Mouse (Mus musculus) kidney, postnatal 10 days (tissue): ENCODE data around the gene Hoxc8.

ENCODE experiments used
- DNase-seq: peaks from one replicate; pipeline ENCODE4 v3.0.0; 2021; ENCODE audit warnings: mixed read lengths

Hoxc8 gene

DNA sequence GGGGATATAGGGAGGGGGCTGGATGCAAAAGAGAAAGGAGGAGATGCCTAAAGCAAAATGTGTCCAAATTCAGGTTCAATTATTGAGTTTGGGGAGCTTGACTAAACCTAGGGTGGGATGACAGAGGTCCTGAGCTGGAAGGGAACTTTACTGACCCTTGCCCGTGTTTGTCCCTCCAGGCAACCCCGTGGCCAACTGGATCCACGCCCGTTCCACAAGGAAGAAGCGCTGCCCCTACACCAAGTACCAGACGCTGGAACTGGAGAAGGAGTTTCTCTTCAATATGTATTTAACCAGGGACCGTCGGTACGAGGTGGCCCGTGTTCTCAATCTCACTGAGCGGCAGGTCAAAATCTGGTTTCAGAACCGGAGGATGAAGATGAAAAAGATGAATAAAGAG, 6.7 kb upstream of the Hoxc8 start:
- DNase-seq: no peak

DNA sequence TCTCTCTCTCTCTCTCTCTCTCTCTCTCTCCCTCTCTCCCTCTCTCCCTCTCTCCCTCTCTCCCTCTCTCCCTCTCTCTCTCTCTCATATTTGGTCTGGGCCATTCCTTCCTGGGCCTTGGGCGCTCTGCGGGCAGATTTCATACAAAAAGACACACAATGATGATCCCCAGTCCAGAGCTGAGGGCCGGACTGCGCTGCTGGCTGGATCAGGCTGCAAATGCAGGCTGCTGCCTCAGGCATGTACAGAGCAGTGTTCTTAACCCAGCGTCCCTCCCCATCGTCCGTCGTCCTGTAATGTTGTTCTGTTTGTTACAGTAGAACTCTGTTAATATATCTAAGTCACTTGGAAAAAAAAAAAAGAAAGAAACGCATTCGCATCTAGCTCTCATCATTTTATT, 5.9 kb upstream of the Hoxc8 start:
- DNase-seq: no peak

- DNase-seq: no peak
These were observed 5.5 kb upstream of the Hoxc8 start for GRCm38 (mm10) chr15:102984925-102985324.

- peak; percentile 97 for DNase-seq
These were observed 3.1 kb upstream of the Hoxc8 start for GRCm38 (mm10) chr15:102987124-102987833.

DNA sequence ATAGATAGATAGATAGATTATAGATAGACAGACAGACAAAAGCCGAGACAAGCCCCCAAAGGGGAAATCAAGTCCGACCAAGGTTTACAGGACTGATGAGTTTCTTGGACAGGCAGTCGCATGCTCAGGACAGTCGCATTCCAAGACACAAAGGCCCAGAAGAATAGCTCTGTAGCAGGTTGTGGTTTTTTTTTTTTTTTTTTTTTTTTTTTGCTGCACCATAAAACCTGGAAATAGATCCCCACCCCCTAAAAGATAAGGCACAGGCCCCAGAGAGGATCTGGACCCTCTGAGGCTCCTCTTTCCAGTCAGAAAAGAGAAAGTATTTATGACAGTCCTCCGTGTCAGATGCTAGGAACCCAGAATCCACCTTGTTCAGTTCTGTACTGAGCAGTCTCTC, 2.3 kb upstream of the Hoxc8 start:
- DNase-seq: no peak

- DNase-seq: peak; percentile 22
These were observed 1.4 kb downstream of the Hoxc8 start for GRCm38 (mm10) chr15:102991782-102992181.

- DNase-seq: no peak
These were observed 1.8 kb downstream of the Hoxc8 start for GRCm38 (mm10) chr15:102992206-102992605.

DNA sequence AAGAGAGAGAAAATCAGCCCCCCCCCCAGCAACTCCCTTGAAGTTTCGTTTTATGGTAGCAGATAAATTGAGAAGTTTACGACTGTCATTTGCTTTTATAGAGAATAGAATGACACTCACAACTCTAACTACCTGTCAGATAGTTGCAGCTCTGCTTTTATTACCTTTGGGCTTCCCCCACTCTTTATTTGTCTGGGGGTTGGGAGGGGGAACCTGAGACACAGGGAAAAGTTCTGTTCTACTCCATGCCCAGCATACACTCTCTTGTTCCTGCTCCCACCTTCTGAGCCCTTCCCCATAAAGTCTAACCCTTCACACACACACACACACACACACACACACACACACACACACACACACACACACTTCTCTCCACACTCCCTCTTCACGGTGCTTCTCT, 2.5 kb downstream of the Hoxc8 start:
- DNase-seq: no peak

- DNase-seq: no peak
These were observed 6.1 kb downstream of the Hoxc8 start for GRCm38 (mm10) chr15:102996548-102996947.

GRCm38 (mm10) chr15:102997431-102997830, 7.0 kb downstream of the Hoxc8 start:
- DNase-seq: no peak

DNA sequence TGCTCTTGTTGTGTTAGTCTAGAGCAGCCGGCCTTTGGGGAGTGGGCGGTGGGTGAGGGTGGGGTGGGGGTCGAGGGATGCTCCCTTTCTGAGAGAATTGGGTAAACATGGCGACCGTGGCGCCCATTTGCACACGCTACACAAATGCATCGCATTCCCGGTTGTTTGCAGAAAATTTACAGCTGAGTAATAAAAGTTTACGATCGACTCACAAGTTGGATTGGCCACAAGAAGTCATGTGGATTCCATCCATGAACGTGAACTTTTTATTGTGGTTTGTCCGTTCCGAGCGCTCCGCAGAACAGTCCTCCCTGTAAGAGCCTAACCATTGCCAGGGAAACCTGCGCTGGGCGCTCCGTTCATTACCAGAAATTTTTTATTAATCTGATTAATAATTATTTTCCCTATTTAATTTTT, 7.5 kb downstream of the Hoxc8 start, which contains the start of gene Hoxc6:
Gene Hoxc6 (plus strand): TSS at position 319 of the 417 bp plus-strand sequence.
- DNase-seq: peak; percentile 69

DNA sequence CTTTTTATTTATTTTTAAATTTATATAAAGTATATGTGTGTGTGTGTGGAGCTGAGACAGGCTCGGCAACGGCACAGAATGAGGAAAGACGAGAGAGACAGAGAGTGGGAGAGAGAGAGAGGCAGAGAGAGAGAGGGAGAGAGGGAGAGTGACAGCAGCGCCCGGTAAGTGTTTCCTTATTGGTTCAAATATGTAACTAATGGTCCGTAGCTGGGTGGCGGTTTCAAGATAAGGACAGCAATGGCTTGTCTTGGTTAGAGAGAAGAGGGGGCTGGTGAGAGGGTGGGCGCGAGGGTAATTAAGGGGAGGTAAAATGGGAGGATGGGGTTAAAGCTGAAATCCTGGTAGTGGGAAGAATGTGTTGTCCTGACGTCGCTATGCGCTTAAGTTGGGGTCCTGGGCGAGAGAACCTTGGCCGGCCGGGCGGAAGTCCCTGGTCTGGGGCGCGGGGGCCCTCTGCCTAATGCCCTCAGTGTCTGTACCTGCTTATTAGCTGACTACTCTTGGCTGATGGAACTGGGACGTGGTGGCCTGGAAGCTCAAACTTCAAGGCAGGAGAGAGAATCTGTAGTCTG, 8.3 kb downstream of the Hoxc8 start:
- DNase-seq: no peak

DNA sequence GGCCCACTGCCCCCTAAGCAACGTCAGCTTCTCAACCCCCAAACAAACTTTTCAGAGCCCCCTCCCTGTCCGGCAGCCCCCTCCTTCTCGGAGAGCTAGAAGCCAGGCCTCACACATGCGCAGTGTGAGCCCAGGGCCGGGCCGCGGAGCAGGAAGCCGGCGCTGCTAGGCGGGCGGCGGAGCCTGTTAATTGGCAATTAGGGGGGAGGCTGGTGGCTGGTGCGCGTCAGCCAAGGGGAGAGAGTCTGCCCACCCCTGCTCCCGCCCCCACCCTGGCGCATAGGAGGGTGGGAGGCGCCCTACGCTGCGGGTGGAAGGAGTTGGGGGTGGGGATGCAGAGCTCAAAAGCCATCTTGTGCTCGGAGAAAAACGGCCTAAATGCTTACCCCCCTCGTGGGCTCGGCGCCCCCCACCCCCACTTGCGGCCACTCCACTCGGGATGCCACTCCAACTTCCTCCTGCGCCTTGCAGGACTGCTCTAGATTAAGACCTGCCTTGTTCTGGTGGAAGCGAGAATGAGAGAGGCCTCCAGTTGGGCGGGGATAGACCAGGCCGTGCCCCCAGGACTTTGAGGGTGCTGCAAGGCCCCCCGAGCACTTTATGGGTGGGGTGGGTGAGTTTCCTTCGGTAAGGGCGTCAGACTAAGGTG, 8.9 kb downstream of the Hoxc8 start:
- DNase-seq: peak; percentile 95

DNA sequence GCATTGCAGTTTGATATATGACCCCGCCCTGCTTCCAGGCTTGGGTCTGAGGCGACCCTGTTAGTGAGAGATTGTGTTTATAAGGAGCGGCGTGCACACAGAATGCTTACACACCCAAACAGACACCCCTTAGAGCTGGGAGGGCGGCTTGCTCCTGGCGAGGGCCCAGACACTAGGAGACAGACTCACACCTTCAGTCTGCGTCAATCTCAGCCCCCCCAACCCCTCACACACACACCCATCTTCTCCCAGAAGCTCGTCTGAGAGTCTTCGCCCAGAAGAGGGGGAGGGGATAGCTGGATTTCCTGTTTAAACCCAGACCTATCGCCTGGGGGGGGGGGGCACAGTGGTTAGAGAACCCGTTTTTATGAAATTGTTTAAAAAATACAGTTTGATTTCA, 9.5 kb downstream of the Hoxc8 start:
- peak; percentile 66 for DNase-seq

DNA sequence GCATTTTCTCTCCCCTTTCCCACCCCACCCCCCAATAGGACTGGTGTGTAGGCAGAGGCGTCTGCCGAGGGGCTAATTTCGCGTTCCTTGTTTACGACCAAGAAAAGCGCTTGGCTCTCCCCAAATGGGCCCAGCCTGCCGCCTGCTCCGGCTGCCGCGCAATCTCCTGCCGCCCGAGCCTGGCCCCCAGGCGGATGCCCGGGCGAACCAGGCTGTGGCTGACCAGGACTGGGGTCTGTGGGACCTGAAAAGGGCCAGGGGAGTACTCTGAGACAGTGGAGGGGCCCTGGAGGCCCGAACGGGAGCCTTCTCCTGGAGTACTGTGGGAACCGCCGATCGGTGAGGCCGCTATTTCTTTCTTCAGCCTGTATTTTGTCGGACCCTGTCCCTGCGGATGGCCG, 10.1 kb downstream of the Hoxc8 start:
- peak; percentile 55 for DNase-seq

DNA sequence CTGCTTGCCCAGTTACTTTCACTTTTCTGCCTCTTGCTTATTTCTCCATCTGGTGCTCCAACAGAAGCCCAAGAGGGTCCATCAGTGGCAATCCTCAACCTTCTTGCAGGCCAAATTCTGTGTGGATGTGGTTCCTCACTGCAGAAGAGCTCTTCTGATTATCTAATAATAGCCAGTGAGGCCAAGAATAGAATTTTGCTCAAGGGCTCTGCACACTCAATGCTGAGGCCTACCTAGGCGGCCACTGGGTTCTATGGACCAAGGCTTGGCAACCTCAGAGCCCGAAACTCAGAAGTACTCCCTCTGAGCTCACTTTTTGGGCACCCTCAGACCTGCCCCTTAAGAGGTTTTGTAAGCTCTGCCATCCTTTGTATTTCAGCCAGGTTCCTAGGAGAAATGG, 11.0 kb downstream of the Hoxc8 start:
- peak; percentile 19 for DNase-seq

DNA sequence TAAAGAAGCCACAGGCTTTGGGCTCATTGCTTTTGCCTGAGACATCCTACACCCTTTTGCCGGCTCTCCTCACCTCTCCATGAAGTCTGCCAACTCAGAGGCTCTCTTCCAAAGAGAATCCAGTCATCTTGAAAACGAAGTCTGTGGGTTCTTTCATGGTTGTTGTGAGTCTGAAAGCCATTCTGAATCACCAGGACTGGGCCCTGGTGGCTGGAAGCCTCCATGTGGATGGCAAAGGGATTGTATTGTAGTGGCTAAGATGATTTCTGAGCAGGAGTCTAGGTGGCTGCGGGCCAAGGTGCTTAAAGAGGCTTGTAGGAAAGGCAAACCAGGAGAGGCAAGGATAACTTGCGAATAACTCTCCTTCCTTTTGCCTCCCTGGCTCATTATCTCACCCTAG, 11.7 kb downstream of the Hoxc8 start:
- DNase-seq: peak; percentile 74

DNA sequence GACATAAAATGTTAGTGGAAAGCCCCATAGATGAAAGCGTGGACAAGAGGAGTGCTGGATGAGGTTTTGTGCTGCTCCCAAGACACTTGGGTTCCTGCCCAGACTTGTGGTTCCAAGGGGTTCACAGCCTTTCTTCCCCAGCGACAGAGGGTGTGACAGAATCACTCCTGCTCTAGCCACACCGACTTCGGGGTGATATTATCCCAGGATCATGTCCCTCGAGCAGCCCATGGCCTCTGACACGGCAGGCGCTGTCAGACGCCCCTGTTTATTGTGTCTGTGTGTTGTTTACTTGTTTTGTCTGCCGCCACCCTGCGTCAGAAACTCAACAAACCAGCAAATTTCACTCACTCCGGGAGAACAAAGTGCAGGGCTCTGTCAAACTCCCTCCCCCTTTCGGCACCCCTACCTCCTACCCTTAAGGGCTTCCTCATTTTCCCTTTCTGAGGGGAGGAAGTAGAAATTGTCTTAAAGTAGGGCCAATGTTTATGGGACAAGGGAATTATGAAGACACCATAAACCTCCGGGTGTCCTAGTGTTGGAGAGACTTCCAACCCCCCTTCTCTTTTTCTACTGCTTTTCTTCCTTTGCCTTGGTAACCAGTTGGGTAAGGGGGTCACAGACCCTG, 12.5 kb downstream of the Hoxc8 start:
- peak; percentile 63 for DNase-seq

- peak; percentile 70 for DNase-seq
These were observed 14.9 kb downstream of the Hoxc8 start for GRCm38 (mm10) chr15:103005308-103005707.

- peak; percentile 36 for DNase-seq
These were observed 15.4 kb downstream of the Hoxc8 start for GRCm38 (mm10) chr15:103005797-103006196.

GRCm38 (mm10) chr15:103006326-103006725, 15.9 kb downstream of the Hoxc8 start:
- DNase-seq: peak; percentile 72

GRCm38 (mm10) chr15:103009265-103010111, 19.1 kb downstream of the Hoxc8 start:
- peak; percentile 58 for DNase-seq
